Comparison of ENCODE assay signal across 7 mouse cellular contexts in genomic region chr15:103069173-103069572, GRCm38 (mm10). TPM values are rescaled to one million over a fixed set of nuclear protein-coding genes. Genes with fewer than 3 reads are reported as not detected.
DNase-seq lines count a peak whose midpoint lies in the region; ATAC-seq and TF ChIP-seq lines count a peak whose summit lies in the region.

No protein-coding gene starts in this region.

- 0 out of 2 replicates have a peak, but pooled peaks cover 2% of the 10 kb centered on the region for H3K4me1 ChIP-seq in midbrain, embryonic 11.5 days (ENCODE audit: control insufficient read depth, insufficient read depth, low read length)
- H3K4me1 ChIP-seq in midbrain, postnatal 0 days (ENCODE audit: insufficient read depth, low read length) = no peaks in the 10 kb centered on the region
- H3K4me1 ChIP-seq in stomach, embryonic 16.5 days (ENCODE audit: control insufficient read depth, insufficient read depth, low read length) = peaks cover 8% of the 10 kb centered on the region; the same call in 1 of the 2 replicates

- intact Hi-C loops in gastrocnemius, adult 2 months (cut with DNase I) = no loop called here
- intact Hi-C loops in left cerebral cortex, postnatal 25 days (cut with DNase I) = no loop called here

- no peak for DNase-seq in midbrain, embryonic 11.5 days (ENCODE audit: low spot score, missing footprints)
- no peak for DNase-seq in midbrain, postnatal 0 days (ENCODE audit: low spot score)
- peak; percentile 71 for DNase-seq in gastrocnemius, adult 2 months
- DNase-seq in kidney, postnatal 25 days = peak; percentile 34 to 56
- no peak for DNase-seq in spleen, postnatal 10 days (ENCODE audit: low spot score in 2 of 2)
- no peak for DNase-seq in left cerebral cortex, postnatal 25 days (ENCODE audit: low spot score in 2 of 2)

- H3K27me3 ChIP-seq in midbrain, embryonic 11.5 days (ENCODE audit: control insufficient read depth, insufficient read depth, low read length) = peaks cover 61% of the 10 kb centered on the region
- H3K27me3 ChIP-seq in midbrain, postnatal 0 days (ENCODE audit: insufficient read depth, low read length) = peaks cover 62% of the 10 kb centered on the region
- H3K27me3 ChIP-seq in stomach, embryonic 16.5 days (ENCODE audit: control insufficient read depth, insufficient read depth, low read length) = no peaks in the 10 kb centered on the region

- H3K9me3 ChIP-seq in midbrain, embryonic 11.5 days (ENCODE audit: control insufficient read depth, low read length) = no peaks in the 10 kb centered on the region
- no peaks in the 10 kb centered on the region for H3K9me3 ChIP-seq in midbrain, postnatal 0 days (ENCODE audit: low read length)
- no peaks in the 10 kb centered on the region for H3K9me3 ChIP-seq in stomach, embryonic 16.5 days (replicated peaks; ENCODE audit: control insufficient read depth, low read length)

- no peak overlapping the region for H3K9ac ChIP-seq in midbrain, embryonic 11.5 days (ENCODE audit: low read length)
- H3K9ac ChIP-seq in midbrain, postnatal 0 days (replicated peaks; ENCODE audit: low read length, poor library complexity, severe bottlenecking) = no peak overlapping the region
- peak overlapping the region; percentile 60 for H3K9ac ChIP-seq in stomach, embryonic 16.5 days (ENCODE audit: low read length)

- H3K36me3 ChIP-seq in midbrain, embryonic 11.5 days (ENCODE audit: control insufficient read depth, insufficient read depth, low read length) = no peaks in the 10 kb centered on the region
- H3K36me3 ChIP-seq in midbrain, postnatal 0 days (ENCODE audit: insufficient read depth, low read length) = no peaks in the 10 kb centered on the region
- no peaks in the 10 kb centered on the region for H3K36me3 ChIP-seq in stomach, embryonic 16.5 days (ENCODE audit: control insufficient read depth, insufficient read depth, low read length)

- ATAC-seq in midbrain, embryonic 11.5 days (ENCODE audit: low FRiP score) = no peak
- ATAC-seq in midbrain, postnatal 0 days (ENCODE audit: low FRiP score) = no peak
- ATAC-seq in stomach, embryonic 16.5 days (ENCODE audit: insufficient read depth, low FRiP score) = peak; percentile 78; the same call in 1 of the 2 replicates

- no peak overlapping the region for H3K27ac ChIP-seq in midbrain, embryonic 11.5 days (ENCODE audit: low read depth, low read length)
- no peak overlapping the region for H3K27ac ChIP-seq in midbrain, postnatal 0 days (ENCODE audit: low read depth, low read length)
- H3K27ac ChIP-seq in gastrocnemius, adult 2 months = peak overlapping the region; percentile 80
- H3K27ac ChIP-seq in stomach, embryonic 16.5 days (ENCODE audit: low read length) = peak overlapping the region; percentile 25; the same call in 1 of the 2 replicates

- TF ChIP-seq CTCF in midbrain, postnatal 0 days (IDR thresholded peaks at IDR 0.05) = no peak
- no peak for TF ChIP-seq CTCF in gastrocnemius, adult 2 months (IDR thresholded peaks at IDR 0.05)

- WGBS in midbrain, embryonic 11.5 days = 1% methylated on average over 18 of the region's 18 CpGs
- under 1% methylated on average over 18 of the region's 18 CpGs for WGBS in midbrain, postnatal 0 days
- under 1% methylated on average over 18 of the region's 18 CpGs for WGBS in stomach, embryonic 16.5 days

- H3K4me3 ChIP-seq in midbrain, embryonic 11.5 days (ENCODE audit: low read depth, low read length) = 0 out of 2 replicates have a peak overlapping the region, but pooled peaks have one; percentile 3
- no peak overlapping the region for H3K4me3 ChIP-seq in midbrain, postnatal 0 days (ENCODE audit: low read depth, low read length)
- peak overlapping the region; percentile 65 for H3K4me3 ChIP-seq in gastrocnemius, adult 2 months
- peak overlapping the region; percentile 24 for H3K4me3 ChIP-seq in stomach, embryonic 16.5 days (replicated peaks; ENCODE audit: low read length)

- no peak overlapping the region for H3K4me2 ChIP-seq in midbrain, embryonic 11.5 days
- no peak overlapping the region for H3K4me2 ChIP-seq in midbrain, postnatal 0 days (ENCODE audit: low read depth, low read length, poor library complexity, severe bottlenecking)
- peak overlapping the region; percentile 54 for H3K4me2 ChIP-seq in stomach, embryonic 16.5 days (ENCODE audit: low read depth, low read length)

RNA-seq across cellular contexts. Expression of gene Hoxc4, which starts 50.4 kb away (rescaled TPM):
- not detected in 2 replicates for polyA plus RNA-seq in midbrain, embryonic 11.5 days (2014; fragmentation: Nextera tagmentation; extraction: Ambion mirVana)
- 2.2 TPM in 1 of 2 replicates, not detected in the other for total RNA-seq in midbrain, postnatal 0 days (2014; rRNA removed)
- polyA plus RNA-seq in midbrain, postnatal 0 days (2015; fragmentation: Nextera tagmentation; extraction: Ambion mirVana) = not detected in 2 replicates
- 1 to 10 TPM; 4.3 to 4.6 TPM for total RNA-seq in gastrocnemius, adult 2 months (2021)
- 19.0 and 20.0 TPM in 2 replicates for polyA plus RNA-seq in stomach, embryonic 16.5 days (2015; fragmentation: Nextera tagmentation; extraction: Ambion mirVana)
- not detected for total RNA-seq in left cerebral cortex, postnatal 25 days (2021)

Comparison
In these comparisons a context has a peak if more than half of its experiments do, and no peak if none do; other contexts are left out.
1. DNase-seq: peak in gastrocnemius, adult 2 months (single experiment) and kidney, postnatal 25 days (2 of 2); none in midbrain, embryonic 11.5 days (single experiment), midbrain, postnatal 0 days (single experiment), spleen, postnatal 10 days (0 of 2) and left cerebral cortex, postnatal 25 days (0 of 2).
2. H3K27ac ChIP-seq: peak in gastrocnemius, adult 2 months (single experiment) and stomach, embryonic 16.5 days (single experiment); none in midbrain, embryonic 11.5 days (single experiment) and midbrain, postnatal 0 days (single experiment).